Mouse (Mus musculus) spleen, adult 12 weeks (tissue): Measurements from ENCODE around the gene Zfp180.
A peak's percentile ranks its signal among the peaks of the same experiment; 100 is the strongest.
"Not testable (repeated sequence)": the region's sequence is repeated elsewhere in the genome, so short reads cannot be mapped to it uniquely, and the experiment has no call there.

Experiments used
- DNase-seq: peaks from one replicate; pipeline ENCODE4 v3.0.0; 2022; ENCODE audit warnings: low spot score

The Zfp180 gene

DNA sequence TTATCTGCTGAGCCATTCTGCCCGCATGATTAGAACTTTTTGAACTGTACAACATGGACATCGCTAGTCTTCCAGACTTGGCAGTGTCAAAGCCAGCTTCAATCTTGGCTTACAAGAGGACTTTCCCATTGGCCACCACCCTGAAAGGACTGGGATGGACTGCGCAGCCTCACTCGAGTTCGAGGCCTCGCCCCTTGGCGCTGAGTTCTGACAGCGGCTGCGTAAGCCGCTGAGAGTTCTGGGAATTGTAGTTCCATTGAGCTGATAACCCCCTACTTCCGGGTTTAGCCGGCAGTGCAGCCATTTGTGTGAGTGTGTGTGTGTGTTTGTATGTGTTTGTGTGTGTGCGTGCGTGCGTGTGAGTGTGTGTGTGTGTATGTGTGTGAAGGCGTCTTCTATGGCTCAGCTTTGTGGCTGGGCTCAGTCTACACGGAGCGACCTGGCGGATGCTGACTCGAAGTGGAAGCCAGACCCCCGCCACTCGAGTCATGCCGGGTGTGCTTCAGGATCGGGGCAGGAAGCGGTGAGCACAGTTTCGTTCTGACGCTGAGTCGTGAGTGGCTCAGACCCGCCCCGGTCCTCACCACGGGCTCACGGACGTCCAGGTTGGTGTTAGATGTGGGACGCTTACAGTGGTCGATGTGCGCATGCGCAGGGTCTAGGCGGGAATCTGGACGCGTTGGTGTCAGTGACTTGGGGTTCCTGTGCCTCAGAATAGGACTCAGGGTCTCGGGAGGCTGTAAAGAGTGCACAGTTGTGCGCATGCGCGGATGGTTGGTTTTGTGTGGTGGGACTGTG, at the start of gene Zfp180:
Zfp180 (plus strand) TSS at position 291 of the 798 bp plus-strand sequence.
- DNase-seq: peak; percentile 83

DNA sequence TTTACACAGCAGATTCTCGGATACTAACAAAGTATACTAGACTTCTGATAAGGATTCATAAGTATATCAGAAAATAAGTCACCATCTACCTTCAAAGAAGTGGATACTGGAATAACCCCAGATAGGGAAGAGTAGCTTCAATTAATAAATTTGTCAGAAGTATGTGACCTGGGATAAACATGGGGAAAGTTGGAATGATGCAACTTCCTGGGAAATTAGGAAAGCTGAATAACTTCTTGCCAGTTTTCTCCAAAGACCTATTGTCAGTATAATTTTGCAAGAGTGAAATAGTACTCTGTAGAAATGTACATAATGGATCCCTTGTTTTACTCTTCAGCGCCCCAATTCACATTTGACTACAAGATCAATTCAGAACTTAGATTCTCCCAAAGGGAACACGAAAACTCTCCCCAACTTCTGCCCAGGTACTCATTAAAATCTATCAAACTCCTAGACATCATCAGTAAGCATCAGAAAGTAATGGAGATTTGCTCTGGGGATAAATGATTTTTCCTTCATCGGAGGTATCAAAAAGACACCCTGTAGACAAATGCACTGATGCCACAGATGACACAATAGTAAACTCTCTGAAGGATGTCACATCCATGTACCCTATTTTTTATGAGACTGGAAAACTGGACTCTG, 28.9 kb upstream of the Zfp180 start, which contains the start of gene Vmn1r183:
Vmn1r183 (plus strand) TSS at position 595 of the 645 bp plus-strand sequence.
- DNase-seq: no peak

DNA sequence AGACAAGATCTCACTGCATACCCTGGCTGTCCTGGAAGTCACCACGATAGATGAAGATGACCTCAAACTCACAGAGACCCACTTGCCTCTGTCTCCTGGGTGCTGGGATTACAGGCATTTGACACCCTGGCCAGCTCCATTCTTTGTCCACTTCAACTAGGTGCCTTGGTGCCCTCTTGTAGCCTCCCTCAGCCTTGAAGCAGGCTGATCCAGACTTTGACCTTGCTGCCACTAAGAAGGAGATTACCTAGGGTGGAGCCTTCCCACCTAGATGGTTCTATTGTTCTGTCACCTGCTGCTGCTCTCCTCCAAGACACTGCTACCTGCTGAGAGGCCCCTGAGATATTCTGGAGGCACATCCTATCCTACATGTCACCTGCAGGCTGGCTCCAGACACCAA, 7.3 kb upstream of the Zfp180 start:
- DNase-seq: not testable (repeated sequence)

DNA sequence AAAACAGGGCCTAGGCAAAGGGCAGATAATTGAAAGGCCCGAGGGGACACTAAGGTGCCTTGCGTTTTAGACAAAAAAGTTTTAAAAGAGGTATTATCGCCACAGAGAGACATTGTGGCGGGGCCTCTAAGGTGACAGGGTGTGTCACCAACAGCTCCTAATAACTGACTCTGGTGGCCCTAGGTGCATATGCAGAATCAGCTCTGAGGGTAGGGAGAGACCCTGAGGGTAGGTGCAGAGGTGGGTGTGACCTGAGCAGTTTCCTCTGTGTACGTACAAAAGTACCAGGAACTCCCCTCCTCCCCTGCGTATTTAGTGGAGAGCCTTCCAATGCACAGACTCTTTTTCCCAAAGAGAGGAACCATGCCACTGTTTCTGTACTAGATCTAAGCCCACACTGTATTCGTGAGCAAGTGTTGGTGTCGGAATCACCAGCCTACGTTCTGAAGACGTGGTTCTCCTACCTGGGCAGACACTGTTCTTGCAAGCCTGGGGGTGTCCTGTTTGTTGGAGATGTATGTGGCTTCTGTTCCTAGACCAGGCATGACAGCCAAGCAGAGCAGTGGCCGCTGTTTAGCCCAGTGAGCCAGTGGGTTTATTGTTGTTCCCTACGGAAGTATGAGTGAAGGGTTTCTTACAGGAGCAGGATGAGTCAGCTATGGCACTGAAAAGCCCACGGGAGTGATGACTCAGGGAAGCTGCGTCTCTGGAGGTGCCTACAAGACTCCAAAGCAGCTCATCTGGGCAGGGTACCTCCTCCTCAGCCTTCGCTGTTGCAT, 922 bp downstream of the Zfp180 start:
- DNase-seq: peak; percentile 11

DNA sequence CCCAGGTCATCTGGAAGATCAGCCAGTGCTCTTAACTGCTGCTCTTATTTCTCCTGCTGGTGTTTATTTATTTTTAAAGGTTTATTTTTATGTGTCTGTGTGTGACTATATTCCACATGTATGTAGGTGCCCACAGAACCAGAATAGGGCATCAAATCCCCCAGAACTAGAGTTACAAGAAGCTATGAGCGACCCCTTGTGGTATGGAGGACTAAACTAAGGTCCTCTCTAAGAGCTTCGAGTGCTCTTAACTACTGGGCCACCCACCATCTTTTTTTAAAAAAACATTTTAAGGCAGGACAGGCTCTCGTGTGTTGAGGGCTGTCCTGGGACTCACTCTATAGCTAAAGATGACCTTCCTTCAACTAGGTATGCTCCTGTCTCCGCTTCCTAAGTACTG, 5.1 kb downstream of the Zfp180 start:
- no peak for DNase-seq

DNA sequence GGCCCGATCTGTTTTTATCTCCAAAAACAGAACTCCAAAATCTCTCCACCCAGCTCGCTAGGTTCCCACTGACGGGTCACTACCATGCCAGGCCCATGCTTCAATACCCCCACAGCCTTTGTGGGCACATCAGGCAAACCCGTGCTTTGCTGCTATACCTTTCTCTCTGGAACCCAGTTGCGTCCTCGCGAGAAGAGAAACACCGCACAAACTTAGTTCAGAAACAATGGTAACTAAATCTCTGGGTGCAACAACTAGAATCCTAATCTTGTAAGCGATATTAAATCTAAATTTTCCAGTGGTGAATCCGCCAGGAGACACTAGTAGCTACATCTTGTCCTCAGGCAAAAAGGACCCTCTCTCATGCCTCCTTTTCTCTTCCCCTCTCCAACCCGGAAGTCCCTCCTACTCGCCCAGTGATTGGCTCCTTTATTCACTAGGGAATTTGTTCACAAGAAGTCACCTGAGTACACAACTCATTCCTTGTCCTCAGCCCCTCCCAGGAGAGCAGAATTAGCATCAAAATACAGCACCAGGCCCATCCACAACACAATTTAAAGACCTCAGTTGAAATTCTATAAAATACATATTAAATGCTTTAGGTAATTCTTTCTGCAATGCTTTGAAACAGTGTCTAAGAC, 5.9 kb downstream of the Zfp180 start:
- DNase-seq: no peak

DNA sequence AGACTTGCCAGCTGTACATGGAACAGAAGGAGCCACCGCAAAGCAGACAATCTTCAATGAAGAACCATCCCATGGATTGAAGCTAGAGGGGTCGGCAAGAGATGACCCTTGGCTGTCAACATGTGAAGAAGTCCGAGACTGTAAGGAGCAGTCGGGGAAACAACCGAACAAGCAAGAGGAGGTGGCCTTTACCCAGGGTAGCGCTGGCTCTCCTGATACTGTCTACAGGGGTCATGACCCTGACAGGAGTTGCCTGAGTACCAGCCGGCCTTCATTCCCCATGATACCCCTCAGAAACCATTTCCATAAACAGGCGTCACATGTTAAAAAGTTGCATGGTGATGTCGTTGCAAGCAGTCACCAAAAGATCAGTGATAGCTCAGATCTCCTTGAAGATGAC, 22.7 kb downstream of the Zfp180 start:
- DNase-seq: no peak

DNA sequence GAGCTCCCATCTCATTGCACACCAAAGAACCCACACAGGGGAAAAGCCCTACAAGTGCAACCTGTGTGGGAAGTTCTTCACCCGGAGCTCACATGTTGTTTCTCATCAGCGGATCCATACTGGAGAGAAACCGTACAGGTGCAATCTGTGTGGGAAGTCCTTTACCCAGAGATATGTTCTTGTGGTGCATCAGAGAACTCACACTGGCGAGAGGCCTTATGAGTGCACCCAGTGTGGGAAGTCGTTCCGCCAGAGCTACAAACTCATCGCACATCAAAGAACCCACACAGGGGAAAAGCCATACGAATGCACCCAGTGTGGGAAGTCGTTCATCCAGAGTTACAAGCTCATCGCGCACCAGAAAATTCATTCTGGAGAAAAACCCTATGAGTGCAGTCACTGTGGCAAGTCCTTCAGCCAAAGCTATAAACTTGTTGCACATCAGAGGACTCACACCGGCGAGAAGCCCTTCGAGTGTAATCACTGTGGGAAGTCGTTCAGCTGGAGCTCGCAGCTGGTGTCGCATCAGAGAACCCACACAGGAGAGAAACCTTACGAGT, 23.5 kb downstream of the Zfp180 start:
- DNase-seq: no peak

DNA sequence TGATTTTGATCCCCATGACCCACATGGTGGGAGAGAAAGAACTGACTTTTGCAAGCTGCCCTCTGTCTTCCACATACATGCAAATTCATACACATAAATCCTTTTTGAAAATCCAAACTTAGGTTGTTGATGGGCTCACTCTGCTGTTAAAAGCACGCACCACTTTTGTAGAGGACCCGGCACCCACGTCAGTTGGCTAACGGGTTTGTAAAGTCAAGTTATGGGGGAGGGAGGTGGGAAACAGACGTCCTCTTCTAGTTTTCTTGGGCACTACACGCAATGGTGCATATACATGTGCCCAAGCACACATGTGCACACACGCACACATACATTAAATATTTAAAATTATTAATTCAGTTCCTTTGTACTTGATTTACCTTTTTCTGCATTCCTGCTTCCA, 29.1 kb downstream of the Zfp180 start:
- no peak for DNase-seq

DNA sequence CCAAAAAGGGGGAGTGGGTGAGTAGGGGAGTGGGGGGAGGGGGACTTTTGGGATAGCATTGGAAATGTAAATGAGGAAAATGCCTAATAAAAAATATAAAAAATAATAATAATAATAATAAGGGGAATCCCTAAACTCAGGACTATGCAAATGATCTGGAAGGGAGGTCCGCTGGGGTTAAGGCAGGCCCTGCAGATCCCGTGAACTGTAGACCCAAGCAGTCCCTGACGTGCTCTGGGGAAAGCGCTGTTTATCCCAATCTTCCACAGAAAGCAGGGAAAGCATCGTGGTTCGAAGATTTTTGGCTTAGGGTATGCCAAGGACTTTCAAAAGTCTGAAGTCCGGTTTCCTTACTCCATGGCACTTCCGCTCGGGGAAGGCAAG, 30.0 kb downstream of the Zfp180 start:
- no peak for DNase-seq

DNA sequence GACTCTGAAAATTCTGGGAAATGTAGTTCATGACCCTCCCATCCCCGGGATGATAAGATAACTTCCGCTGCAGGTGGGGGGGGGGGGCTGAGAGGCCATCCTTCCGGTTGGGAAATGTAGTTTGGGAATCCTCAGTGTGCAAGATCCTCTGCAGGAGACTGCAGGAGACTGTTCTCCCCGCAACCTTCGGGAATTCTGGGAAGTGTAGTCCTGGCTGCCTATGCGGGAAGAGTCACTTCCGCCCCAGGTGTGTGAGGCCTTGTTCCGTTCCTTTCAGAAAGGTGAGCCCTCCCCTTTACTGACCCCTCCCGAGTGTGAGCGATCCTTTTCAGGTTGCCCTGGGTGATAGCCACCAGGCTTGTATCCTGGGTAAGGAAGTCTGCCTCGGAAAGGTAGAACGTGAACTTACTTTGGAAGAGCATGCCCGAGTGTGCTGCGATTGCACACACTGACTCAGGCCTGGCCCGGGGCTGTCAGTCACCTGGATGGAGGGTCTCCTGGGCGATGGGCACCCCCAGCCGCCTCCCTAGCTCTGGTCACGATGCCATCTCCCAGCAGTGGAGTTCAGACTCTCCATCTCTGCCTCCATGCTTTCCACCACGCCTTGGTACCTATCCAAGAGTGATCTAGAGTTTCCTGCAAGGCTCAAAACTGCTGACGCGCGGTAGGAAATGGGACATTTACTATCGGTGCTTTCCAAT, 30.6 kb downstream of the Zfp180 start, which contains the start of gene Zfp112:
Zfp112 (plus strand) TSS at position 159 of the 701 bp plus-strand sequence.
- no peak for DNase-seq

DNA sequence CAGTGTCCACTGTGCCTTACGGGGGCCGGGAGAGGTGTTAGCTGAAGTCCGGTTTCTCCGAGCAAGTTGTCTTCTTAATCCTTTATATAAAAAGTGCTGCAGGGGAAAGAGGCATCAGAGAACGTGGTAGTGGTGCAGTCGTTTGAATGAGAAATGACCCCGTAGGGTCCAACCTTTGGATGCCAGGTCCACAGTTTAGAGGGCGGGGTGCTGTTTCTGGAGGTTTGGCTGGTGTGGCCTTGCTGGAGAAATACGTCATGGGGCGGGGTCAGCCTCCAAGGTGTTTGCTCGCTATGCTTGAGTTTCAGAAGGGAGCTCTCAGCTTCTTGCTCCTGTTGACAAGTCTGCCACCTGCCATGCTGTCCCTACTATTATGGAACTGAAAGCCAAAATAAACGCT, 31.3 kb downstream of the Zfp180 start:
- DNase-seq: no peak

DNA sequence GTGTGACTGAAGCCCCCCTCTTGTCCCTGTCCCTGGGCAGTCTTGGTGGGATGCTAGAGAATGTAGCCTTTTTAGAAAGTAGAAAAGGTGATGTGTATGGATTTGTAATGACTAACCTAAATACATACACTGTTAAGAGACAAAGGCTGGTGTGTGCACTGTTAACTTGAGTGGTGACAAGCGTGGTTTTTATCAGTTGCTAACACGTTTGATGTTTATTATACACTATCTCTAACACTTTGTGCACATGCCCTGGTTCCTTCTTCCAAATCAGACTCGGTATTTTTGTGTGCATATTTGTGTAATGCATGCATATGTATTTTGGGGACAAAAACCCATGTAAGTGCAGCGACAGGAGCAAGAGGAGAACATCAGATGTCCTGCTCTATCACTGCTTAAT, 34.9 kb downstream of the Zfp180 start:
- DNase-seq: no peak

DNA sequence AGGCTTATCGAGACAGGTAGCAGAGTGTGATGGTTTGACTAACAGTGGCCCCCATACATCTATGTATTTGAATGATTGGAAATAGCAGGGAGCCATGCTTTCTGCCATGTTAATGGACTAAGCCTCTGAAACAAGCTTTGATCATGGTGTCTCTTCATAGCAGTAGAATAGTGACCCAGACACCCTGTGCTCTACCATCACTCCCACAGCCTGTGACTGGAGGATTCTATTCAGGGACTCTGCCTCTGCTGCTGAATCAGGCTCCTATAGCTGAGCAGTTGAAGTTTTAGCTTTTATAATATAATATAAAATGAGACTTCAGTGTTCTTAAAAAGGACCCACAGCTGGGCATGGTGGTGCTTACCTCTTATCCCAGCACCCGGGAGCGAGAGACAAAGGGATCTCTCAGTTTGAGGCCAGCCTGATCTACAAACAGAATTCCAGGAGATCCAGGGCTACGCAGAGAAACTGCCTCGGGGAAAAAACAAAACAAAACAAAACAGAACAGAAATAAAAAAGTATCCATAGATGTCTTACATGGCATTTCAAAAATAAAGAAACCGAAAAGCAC, 51.8 kb downstream of the Zfp180 start:
- no peak for DNase-seq

DNA sequence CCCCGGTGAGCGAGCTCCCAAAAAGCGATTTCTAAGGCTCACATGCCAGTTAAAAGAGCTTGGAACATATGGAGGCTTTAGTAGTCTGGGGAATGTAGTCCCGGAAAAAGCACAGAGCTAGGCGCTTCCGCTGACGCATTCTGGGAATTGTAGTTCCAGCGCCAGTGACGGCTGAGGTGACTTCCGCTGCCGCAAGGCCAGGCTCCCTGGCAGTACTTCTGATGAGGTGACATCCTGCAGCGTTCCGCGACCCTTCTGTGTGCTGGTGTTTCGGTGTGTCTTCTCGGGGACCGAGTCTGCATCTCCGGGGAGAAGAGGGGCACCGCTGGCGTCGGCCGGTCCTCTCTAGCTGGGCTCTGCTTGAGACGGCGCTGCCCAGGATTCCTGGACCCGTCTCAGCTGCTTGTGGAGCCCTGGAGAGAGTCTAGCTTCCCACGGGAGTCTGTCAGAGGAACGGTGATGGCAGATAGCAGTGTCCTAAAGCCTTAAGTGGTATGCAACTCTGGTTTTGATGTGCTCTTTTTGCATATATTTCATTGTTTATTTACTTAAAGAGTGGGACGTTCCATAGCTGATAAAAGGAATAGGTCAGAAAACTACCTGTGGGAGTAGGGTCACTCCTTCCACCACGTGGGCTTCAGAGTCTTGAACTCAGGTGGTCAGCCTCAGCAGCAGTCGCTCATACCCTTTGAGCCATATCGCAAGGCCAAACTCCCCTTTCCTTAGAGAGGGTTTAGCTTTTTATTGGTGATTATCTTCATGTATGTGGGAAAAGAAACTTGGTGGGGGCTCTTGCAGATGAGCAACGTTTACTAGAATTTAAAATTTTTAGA, 52.5 kb downstream of the Zfp180 start, which contains the start of gene Zfp235:
Zfp235 (plus strand) TSS at position 174 of the 833 bp plus-strand sequence.
- peak; percentile 59 for DNase-seq

DNA sequence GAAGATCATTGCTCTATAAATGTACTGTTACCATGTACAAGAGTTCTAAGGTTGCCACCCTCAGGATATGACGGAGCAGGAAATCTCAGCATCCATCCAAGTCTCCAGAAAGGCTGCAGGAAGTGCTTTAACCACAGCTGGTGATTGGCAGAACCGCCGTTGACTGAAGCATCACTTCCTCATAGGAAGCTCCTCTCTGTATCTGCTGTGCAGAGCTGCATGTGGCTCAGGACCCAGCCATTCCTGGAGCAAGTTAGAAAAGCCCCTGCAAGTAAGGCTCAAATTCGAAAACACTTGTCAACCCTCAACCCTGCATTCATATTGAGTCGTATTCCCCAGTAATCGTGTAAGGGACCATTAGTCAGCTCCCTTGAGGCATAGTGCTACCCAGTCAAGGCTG, 60.8 kb downstream of the Zfp180 start:
- DNase-seq: no peak

DNA sequence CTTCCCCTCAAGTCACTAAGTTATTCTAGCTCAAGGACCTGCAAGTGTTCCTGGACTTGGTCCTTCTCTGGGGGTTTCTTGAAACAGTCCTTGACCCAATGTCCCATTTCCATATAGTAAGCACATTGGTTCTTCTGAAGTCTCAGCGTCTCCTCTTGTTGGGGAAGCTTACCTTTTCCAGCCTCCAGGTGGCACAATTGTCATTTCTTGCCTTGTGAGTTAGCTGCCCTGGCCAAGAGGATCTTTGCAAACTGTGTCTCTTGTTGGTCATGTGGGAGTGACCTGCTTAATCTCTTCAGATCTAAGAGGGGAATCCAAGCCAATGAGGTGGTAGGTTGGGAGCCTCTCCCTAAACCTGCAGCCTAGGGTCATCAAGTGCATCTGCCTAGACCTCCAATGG, 71.5 kb downstream of the Zfp180 start:
- DNase-seq: no peak
